Mouse (Mus musculus) kidney, adult 8-10 months (tissue): Measurements from ENCODE around the gene Chd1.
A peak's percentile ranks its signal among the peaks of the same experiment; 100 is the strongest.
"Not testable (repeated sequence)": the region's sequence is repeated elsewhere in the genome, so short reads cannot be mapped to it uniquely, and the experiment has no call there.

Source experiments
- DNase-seq, 2 experiments: peaks; one replicate each; pipeline ENCODE4 v3.0.0; 2022

Gene Chd1

DNA sequence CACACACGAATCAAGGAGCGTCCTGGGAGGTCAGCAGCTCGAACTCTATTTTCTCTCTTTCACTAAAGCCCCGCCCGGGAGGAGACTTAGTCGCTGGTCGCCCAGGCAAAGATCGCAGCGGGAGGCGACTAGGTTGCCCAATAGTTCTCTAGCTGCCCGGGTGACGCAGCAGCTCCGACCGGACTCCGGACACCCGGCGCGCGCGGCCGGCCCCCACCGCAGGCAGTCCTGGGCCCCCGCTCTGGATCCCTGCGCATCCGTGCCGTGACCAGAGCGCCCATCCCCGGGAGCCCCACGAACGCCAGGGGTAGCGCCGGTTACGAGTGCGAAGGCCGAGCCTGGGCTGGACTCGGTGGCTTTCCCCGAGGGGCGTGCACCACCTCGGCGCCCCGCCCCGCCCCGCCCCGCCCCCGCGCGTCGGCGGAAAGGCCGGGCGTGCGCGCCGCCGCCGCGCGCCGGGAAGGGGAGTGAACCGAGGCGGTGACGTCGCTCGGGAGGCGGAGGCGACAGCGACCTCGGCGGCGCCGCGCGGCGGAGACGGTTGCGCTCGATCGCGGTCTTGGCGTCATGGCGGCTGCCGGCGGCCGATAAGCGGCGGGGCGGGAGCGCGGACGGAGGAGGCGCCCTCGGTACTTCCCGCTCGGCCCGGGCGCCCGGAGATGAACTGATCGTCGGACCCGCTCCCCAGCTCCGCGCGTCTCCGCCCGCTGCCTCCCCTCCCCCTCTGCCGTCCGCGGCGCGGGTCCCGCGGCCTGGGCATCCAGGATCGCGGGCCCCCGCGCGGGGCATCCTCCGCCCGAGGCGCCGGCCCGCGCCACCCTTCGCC, at the start of gene Chd1:
Chd1 (plus strand) TSS at position 493 of the 826 bp plus-strand sequence.
- peak; percentile 90 to 92 for DNase-seq

DNA sequence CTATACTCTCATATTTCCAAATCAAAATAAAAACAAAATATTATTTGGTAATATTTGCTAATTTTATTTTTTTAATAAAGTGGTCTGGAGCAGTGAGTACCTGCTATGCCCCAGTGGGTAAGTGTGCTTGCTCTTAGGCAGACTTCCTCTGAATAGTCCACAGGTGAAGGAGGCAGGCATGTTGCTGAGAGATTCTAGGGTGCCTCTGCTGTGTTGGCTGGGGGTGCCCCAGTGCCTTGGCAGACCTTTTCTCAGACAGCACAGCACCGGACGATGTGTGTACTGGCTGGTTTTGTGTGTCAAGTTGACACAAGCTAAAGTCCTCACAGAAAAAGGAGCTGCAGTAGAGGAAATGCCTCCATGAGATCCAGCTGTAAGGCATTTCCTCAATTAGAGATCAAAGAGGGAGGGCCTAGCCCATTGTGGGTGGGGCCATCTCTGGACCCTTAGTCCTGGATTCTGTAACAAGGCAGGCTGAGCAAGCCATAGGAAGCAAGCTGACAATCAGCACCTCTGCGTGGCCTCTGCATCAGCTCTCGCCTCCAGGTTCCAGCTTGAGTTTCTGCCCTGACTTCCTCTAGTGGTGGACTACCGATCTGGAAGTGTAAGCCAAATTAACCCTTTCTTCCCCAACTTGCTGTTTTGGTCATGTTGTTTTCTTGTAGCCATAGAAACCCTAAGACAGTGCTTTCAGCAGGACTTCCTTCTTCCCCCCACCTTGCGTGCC, 47.7 kb upstream of the Chd1 start:
- peak in 1 of 2 experiments; percentile 3 for DNase-seq

DNA sequence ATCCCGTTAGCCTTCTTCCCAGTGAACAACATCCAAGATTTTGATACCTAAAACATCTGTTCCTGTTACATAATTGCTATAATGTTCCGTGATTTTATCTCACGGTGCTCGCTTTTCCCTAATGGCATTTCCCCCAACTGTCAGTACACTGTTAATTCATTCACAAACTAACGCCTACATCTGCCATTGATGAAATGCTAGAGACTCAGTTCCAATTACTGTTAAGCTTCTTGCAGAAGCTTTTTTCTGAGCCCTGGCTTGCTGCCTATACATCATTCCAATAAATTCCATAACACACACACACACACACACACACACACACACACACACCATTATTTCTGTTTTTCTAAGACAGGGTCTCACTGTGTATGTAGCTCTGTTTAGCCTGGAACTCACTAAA, 31.9 kb upstream of the Chd1 start:
- DNase-seq: no peak

- DNase-seq: no peak
Observed at GRCm38 (mm10) chr17:15677970-15678645, 26.7 kb upstream of the Chd1 start.

GRCm38 (mm10) chr17:15679966-15680630, 24.7 kb upstream of the Chd1 start:
- no peak for DNase-seq

- no peak for DNase-seq
Observed at GRCm38 (mm10) chr17:15680661-15681060, 24.1 kb upstream of the Chd1 start.

GRCm38 (mm10) chr17:15686396-15686795, 18.4 kb upstream of the Chd1 start:
- no peak for DNase-seq

DNA sequence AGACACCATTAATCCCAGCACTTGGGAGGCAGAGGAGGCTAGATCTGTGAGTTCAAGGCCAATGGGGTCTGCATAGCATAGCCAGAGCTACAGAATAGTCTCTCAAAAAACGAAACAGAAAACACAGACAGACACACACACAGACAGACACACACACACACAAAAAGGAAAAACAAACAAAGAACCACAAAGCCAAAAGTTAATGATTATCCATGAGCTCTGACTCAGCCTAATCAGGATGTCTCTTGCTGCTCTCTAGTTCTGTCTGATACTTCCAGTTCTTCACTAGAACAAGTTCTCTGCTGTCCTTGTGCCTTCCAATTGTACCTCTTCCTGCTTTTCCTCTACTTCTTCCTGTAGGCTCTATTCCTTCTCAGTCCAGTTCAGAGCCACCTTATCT, 14.5 kb upstream of the Chd1 start:
- no peak for DNase-seq

DNA sequence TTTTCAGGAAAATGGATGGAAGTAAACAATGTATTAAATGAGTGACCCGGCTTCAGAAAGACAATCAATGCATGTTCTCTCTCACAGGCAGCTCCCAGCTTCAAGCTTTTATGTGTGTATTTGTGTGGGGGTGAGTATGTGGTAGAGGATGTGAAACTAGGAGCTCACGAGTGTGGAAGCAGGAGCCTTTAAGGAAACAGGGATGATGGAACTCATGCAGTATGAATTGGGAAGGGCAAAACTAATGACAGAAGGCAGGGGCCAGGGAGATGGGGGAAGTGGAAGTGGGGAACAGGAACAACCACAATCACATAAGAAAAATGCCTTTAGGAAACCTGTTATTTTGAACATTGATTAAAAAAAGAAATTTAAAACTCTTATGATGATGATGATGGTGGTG, 9.2 kb upstream of the Chd1 start:
- DNase-seq: no peak

GRCm38 (mm10) chr17:15698956-15699355, 5.8 kb upstream of the Chd1 start:
- DNase-seq: no peak

DNA sequence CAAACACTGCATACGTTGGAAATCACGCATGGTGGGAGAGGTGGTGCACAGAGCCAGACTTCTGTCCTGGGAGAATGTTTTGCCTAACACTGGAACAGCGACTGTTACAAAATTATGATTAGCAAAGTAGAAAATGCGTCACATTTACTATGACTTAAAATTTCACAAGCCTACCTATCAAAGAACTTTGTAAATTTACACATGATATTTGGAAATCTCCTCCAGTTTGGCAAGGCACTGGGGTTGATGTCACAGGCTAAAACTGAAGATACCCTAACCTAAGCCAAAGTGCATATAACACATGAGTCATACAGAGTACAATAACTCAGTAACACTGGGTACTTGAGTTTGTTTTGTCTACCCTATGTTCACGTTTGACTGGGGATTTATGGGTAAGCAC, 3.3 kb upstream of the Chd1 start:
- no peak for DNase-seq

- DNase-seq: no peak
Observed at GRCm38 (mm10) chr17:15704158-15704474, 651 bp upstream of the Chd1 start.

DNA sequence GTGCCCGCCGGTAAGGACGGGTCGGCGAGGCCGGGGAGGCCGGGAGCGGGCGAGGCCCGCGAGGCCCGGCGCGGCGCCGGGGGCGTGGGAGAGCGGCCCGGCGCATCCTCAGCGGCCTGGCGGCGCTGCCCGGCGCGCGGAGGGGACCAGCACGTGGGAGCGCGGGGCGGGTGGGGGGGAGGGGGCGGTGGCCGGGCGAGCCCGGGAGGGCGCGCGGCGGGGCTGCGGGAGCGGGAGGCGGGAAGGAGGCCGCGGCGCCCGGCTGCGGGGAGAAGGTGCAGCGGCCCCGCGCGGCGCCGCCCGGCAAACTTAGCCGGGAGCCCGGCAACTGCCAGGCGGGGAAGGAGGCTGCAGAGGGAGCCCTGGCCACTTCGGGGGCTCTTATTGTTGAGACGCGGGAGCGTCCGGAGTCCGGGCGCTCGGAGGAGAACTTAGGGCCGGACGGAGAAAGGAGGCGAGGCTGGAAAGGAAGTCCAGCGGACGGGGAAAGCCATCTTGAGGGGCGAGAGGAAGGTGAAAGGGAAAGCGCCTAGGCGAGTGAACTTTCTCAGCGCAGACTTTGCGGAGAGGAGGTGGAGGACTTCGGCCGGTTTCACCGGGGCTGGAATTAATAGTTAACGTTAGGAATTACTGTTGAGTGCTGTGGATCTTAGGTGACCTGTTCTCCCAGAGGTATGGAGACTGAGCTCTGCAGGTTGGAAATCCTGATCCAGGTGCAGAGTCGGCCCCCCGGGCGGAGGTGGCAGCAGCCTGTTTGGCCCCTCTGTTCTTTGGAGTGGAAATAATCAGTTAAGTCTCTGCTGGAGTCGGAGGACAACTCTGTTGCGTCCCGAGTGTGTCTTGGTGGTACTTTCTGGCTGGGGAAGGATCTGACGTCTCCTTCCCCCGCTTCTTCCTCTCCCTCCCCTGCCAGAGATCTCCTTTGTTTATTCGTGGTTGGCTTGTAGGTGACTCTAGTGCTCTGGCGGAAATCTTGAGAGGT, 827 bp downstream of the Chd1 start:
- peak; percentile 62 to 65 for DNase-seq

GRCm38 (mm10) chr17:15714507-15714906, 9.7 kb downstream of the Chd1 start:
- DNase-seq: no peak

- DNase-seq: peak in 1 of 2 experiments; percentile 36
Observed at GRCm38 (mm10) chr17:15715013-15715902, 10.5 kb downstream of the Chd1 start.

GRCm38 (mm10) chr17:15715940-15716339, 11.2 kb downstream of the Chd1 start:
- no peak for DNase-seq

GRCm38 (mm10) chr17:15720841-15721240, 16.1 kb downstream of the Chd1 start:
- no peak for DNase-seq

GRCm38 (mm10) chr17:15723291-15723690, 18.5 kb downstream of the Chd1 start:
- DNase-seq: no peak

DNA sequence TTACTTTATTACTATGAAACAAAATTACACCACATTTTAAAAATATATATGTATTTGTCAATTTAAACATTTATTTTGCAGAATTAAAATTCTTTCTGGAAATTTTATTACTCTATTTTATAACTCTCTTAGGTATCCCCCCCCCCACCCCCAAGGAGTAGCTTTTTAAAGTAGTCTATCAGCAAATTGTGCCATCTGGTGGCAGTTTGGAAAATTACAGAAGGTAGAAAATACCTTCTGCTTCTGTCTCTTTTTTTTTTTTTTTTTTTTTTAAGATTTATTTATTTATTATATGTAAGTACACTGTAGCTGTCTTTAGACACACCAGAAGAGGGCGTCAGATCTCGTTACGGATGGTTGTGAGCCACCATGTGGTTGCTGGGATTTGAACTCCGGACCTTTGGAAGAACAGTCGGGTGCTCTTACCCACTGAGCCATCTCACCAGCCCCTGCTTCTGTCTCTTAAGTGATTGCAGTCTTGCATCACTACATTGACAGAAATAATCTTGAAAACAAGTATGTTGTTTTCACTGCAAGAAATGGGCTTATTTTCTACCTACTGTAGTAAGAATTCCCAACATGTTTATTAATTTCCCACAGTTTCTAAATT, 19.2 kb downstream of the Chd1 start:
- DNase-seq: not testable (repeated sequence)

- no peak for DNase-seq
Observed at GRCm38 (mm10) chr17:15731706-15732105, 26.9 kb downstream of the Chd1 start.
